Mouse (Mus musculus): ENCODE results near the gene Sesn2. TPM values are rescaled to one million over a fixed set of nuclear protein-coding genes. Genes with fewer than 3 reads are reported as not detected.

The Sesn2 gene
- 1 to 10 TPM; 6.2 to 6.3 TPM for total RNA-seq (2023)

GRCm38 (mm10) chr4:132510352-132510798 is at the start of gene Sesn2:
Gene Sesn2 (minus strand): TSS chr4:132510501.

GRCm38 (mm10) chr4:132535406-132536121 is 25.3 kb upstream of the Sesn2 start, which contains the start of gene Dnajc8:
Gene Dnajc8 (plus strand): TSS chr4:132535550.

GRCm38 (mm10) chr4:132532981-132533916 is 22.9 kb upstream of the Sesn2 start, which contains the start of gene Atpif1:
Gene Atpif1 (minus strand): TSS chr4:132533659.

GRCm38 (mm10) chr4:132463430-132464254 is 46.7 kb downstream of the Sesn2 start, which contains the start of gene Med18:
Gene Med18 (minus strand): TSS chr4:132463921.

Other genes with a start within 250 kb of the Sesn2 start
- gene Gmeb1, start 248.9 kb downstream of the Sesn2 start, total RNA-seq (2023), result 10 to 100 TPM; 39.5 to 42.0 TPM
- 10 to 100 TPM; 37.3 to 42.9 TPM for gene Taf12, start 236.1 kb downstream of the Sesn2 start, total RNA-seq (2023)
- not detected for gene Rab42, start 207.1 kb downstream of the Sesn2 start, total RNA-seq (2023)
- gene Trnau1ap, start 181.0 kb downstream of the Sesn2 start, total RNA-seq (2023), result 10 to 100 TPM; 30.1 to 31.1 TPM
- 10 to 100 TPM; 13.4 to 21.2 TPM for gene Rcc1, start 156.9 kb downstream of the Sesn2 start, total RNA-seq (2023)
- 10 to 100 TPM; 17.2 to 21.6 TPM for gene Phactr4, start 88.0 kb downstream of the Sesn2 start, total RNA-seq (2023)
- gene Med18, start 46.6 kb downstream of the Sesn2 start, total RNA-seq (2023), result 10 to 100 TPM in 1 of 2 experiments, 1 to 10 TPM in 1; 9.9 to 11.9 TPM
- 10 to 100 TPM; 54.9 to 76.5 TPM for gene Atpif1, start 23.2 kb upstream of the Sesn2 start, total RNA-seq (2023)
- 100 to 1,000 TPM; 102 to 105 TPM for gene Dnajc8, start 25.0 kb upstream of the Sesn2 start, total RNA-seq (2023)
- under 1 TPM in 1 of 2 experiments, not detected in 1; 0.58 TPM for gene Ptafr, start 53.6 kb upstream of the Sesn2 start, total RNA-seq (2023)
- gene Eya3, start 128.5 kb upstream of the Sesn2 start, total RNA-seq (2023), result 10 to 100 TPM; 51.0 to 54.2 TPM
- 1 to 10 TPM; 2.2 to 3.0 TPM for gene Xkr8, start 222.0 kb upstream of the Sesn2 start, total RNA-seq (2023)
- 1 to 10 TPM in 1 of 2 experiments, under 1 TPM in 1; 0.39 to 1.2 TPM for gene Smpdl3b, start 246.8 kb upstream of the Sesn2 start, total RNA-seq (2023)